Mouse (Mus musculus) erythroblast, embryonic 14.5 days (primary cell): ENCODE results near the gene Wdr54.

Experiments
- GATA1 ChIP-seq: IDR thresholded peaks from 2 replicates; pipeline ENCODE4 v1.6.1; 2012; ENCODE audit warnings: low read length, inconsistent platforms, mixed read lengths
- TAL1 ChIP-seq: IDR thresholded peaks from 3 replicates; pipeline ENCODE4 v1.6.1; 2012; ENCODE audit warnings: low read length, inconsistent platforms, mixed read lengths

- TF ChIP-seq GATA1 (no peak), TAL1 (no peak)
Measured at GRCm38 (mm10) chr6:83142886-83143285, 13.3 kb downstream of the Wdr54 start.
